ENCODE assay signal across 8 mouse cellular contexts in the genomic region with DNA sequence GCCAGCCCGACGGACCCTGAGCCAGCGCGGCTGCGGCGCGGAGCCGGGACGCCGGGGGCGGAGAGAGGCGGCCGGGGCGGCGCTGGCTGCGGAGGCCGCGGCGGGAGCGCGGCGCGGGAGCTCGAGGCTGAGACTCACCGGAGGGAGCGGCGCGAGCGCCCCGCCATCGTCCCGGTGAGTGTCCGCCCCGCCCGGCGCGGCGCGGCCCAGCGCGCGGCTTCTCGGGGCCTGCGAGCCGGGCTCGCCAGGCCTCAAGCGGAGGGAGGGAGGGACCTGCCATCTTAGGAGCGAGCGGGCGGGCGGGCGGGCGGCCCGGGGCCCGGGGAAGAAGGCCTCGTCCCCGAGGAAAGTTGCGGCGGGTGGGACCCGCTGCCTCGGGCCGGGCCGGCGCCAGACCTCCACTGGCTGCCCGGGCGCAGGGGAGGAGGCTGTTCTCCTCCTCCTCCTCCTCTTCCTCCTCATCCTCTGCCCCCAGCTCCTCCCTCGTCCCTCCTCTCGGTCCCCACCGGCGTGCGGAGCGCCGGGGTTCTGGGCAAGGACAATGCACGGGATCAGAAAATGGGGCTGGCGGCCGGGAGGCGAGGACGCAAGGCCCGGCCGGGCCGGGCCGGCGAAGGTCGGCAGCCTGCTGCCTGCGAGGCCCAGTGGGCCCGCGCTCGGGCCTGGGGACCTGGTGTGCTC. TPM values are rescaled to one million over a fixed set of nuclear protein-coding genes. Genes with fewer than 3 reads are reported as not detected.
A peak's percentile ranks its signal among the peaks of the same experiment; 100 is the strongest.
DNase-seq lines count a peak whose midpoint lies in the region; ATAC-seq and TF ChIP-seq lines count a peak whose summit lies in the region.

No protein-coding gene starts in this region.

- H3K4me1 ChIP-seq in hindbrain, embryonic 14.5 days (replicated peaks; ENCODE audit: control insufficient read depth, insufficient read depth, low read length): peaks cover 39% of the 10 kb centered on the region

- peak overlapping the region; percentile 99 for H3K9ac ChIP-seq in hindbrain, embryonic 14.5 days

- no peaks in the 10 kb centered on the region for H3K36me3 ChIP-seq in hindbrain, embryonic 14.5 days (replicated peaks; ENCODE audit: control insufficient read depth, insufficient read depth)
- no peaks in the 10 kb centered on the region for H3K36me3 ChIP-seq in macrophage (ENCODE audit: inconsistent target)

- 0% methylated on average over 36 of the region's 88 CpGs for WGBS in hindbrain, embryonic 14.5 days
- under 1% methylated on average over 63 of the region's 88 CpGs for WGBS in macrophage (ENCODE audit: missing documents)

- TF ChIP-seq CTCF in Patski (IDR thresholded peaks at IDR 0.05): no peak

- H3K79me2 ChIP-seq in macrophage (ENCODE audit: inconsistent target): peaks cover 47% of the 10 kb centered on the region

- no peaks in the 10 kb centered on the region for H3K27me3 ChIP-seq in Patski
- H3K27me3 ChIP-seq in hindbrain, embryonic 14.5 days (ENCODE audit: control insufficient read depth, insufficient read depth, low read length): no peaks in the 10 kb centered on the region

- POLR2A ChIA-PET in Patski (lab: Charles Lee): no interaction called here

- H3K4me2 ChIP-seq in hindbrain, embryonic 14.5 days (replicated peaks): peak overlapping the region; percentile 57

- ATAC-seq in Patski: peak; percentile 8
- ATAC-seq in hindbrain, embryonic 14.5 days (ENCODE audit: low FRiP score): peak; percentile 14; the same call in 1 of the 2 replicates

- peak overlapping the region; percentile 100 for H3K27ac ChIP-seq in hindbrain, embryonic 14.5 days
- peak overlapping the region; percentile 73; the same call in 1 of the 2 replicates for H3K27ac ChIP-seq in macrophage

- DNase-seq in Patski (ENCODE audit: low read depth, low spot score): no peak
- peak; percentile 64 to 65 for DNase-seq in cerebellum, postnatal 10 days
- peak; percentile 63 for DNase-seq in gastrocnemius, adult 18-20 months (ENCODE audit: low spot score)
- no peak for DNase-seq in hindbrain, embryonic 14.5 days (ENCODE audit: low spot score)
- peak; percentile 38 to 42 for DNase-seq in left cerebral cortex, adult 8-10 months (ENCODE audit: low spot score in 2 of 2)
- peak; percentile 42 to 44 for DNase-seq in right cerebral cortex, adult 2 months (ENCODE audit: low spot score in 2 of 2)
- peak; percentile 59 to 75 for DNase-seq in urinary bladder, adult 18-20 months (ENCODE audit: low spot score in 2 of 2)

- in situ Hi-C loops in Patski (cut with MboI; ENCODE audit: low pct_unique_long_range_greater_than_20kb): no loop called here

- CTCF ChIA-PET in Patski (lab: Charles Lee): no interaction called here

- no peaks in the 10 kb centered on the region for H3K9me3 ChIP-seq in hindbrain, embryonic 14.5 days (ENCODE audit: control insufficient read depth, low read length)

- peak overlapping the region; percentile 68 for H3K4me3 ChIP-seq in hindbrain, embryonic 14.5 days (replicated peaks; ENCODE audit: low read length)
- H3K4me3 ChIP-seq in macrophage (ENCODE audit: inconsistent target): peak overlapping the region; percentile 66

RNA-seq across cellular contexts. Expression of a gene that starts 0.7 kb away (rescaled TPM):
- 27.3 TPM for polyA plus RNA-seq in Patski (2021)
- 100 to 1,000 TPM in 1 of 2 experiments, 10 to 100 TPM in 1; 96.7 to 105 TPM for total RNA-seq in gastrocnemius, adult 18-20 months (2021)
- polyA plus RNA-seq in hindbrain, embryonic 14.5 days (2014; fragmentation: Nextera tagmentation; extraction: Ambion mirVana): 12.8 and 14.0 TPM in 2 replicates
- total RNA-seq in left cerebral cortex, adult 8-10 months (2022): 100 to 1,000 TPM in 2 of 4 experiments, 10 to 100 TPM in 2; 92.8 to 110 (median 102) TPM
- total RNA-seq in macrophage (2018; cell fraction: chromatin; rRNA removed): 100 to 1,000 TPM in 3 of 26 experiments, 10 to 100 TPM in 23; 54.2 to 149 (median 85.4) TPM
- total RNA-seq in macrophage (2018; cell fraction: cytosol; rRNA removed): 10 to 100 TPM; 40.1 to 59.8 (median 43.8) TPM
- total RNA-seq in macrophage (2018; cell fraction: nucleus; rRNA removed): 10 to 100 TPM; 54.6 to 87.2 (median 64.8) TPM
- polyA plus RNA-seq in macrophage (2018): 22.5 to 30.9 TPM (median 25.6 TPM) in 3 replicates

RNA-seq across cellular contexts. Expression of a gene that starts 43.9 kb away (rescaled TPM):
- polyA plus RNA-seq in Patski (2021) (61.3 TPM), macrophage (2018) (45.9 to 89.1 TPM (median 67.2 TPM) in 3 replicates)
- 10 to 100 TPM in 1 of 2 experiments, 1 to 10 TPM in 1; 8.9 to 10.6 TPM for total RNA-seq in gastrocnemius, adult 18-20 months (2021)
- polyA plus RNA-seq in hindbrain, embryonic 14.5 days (2014; fragmentation: Nextera tagmentation; extraction: Ambion mirVana): 85.4 and 89.2 TPM in 2 replicates
- 10 to 100 TPM; 32.4 to 44.2 (median 39.2) TPM for total RNA-seq in left cerebral cortex, adult 8-10 months (2022)
- total RNA-seq in macrophage (2018; cell fraction: chromatin; rRNA removed): 100 to 1,000 TPM in 6 of 26 experiments, 10 to 100 TPM in 20; 21.2 to 142 (median 55.7) TPM
- total RNA-seq in macrophage (2018; cell fraction: cytosol; rRNA removed): 10 to 100 TPM; 36.1 to 82.0 (median 68.2) TPM
- total RNA-seq in macrophage (2018; cell fraction: nucleus; rRNA removed): 100 to 1,000 TPM in 1 of 26 experiments, 10 to 100 TPM in 25; 20.1 to 108 (median 38.4) TPM

Comparison
In these comparisons a context has a peak if more than half of its experiments do, and no peak if none do; other contexts are left out.
1. DNase-seq: peak in cerebellum, postnatal 10 days (2 of 2), gastrocnemius, adult 18-20 months (single experiment), left cerebral cortex, adult 8-10 months (2 of 2), right cerebral cortex, adult 2 months (2 of 2) and urinary bladder, adult 18-20 months (2 of 2); none in Patski (single experiment) and hindbrain, embryonic 14.5 days (single experiment).